Comparison of ENCODE assay signal across 8 mouse cellular contexts in genomic region chr17:17004632-17005265, GRCm38 (mm10). TPM values are rescaled to one million over a fixed set of nuclear protein-coding genes. Genes with fewer than 3 reads are reported as not detected.
DNase-seq lines count a peak whose midpoint lies in the region; ATAC-seq lines count a peak whose summit lies in the region.

No protein-coding gene starts in this region.

- DNase-seq in adipocyte (ENCODE audit: low spot score): peak; percentile 97
- DNase-seq in embryo, embryonic 10 days (ENCODE audit: low spot score): peak; percentile 90
- peak; percentile 69 for DNase-seq in gastrocnemius, postnatal 10 days
- DNase-seq in induced T-regulatory cell, adult 2 months (ENCODE audit: low read depth): peak; percentile 94
- peak; percentile 73 to 91 for DNase-seq in left cerebral cortex, adult 9 months (ENCODE audit: low spot score in 2 of 2)
- DNase-seq in right cerebral cortex, postnatal 14 days: peak; percentile 70
- DNase-seq in urinary bladder, postnatal 36 days (ENCODE audit: low spot score in 2 of 2): peak; percentile 83 to 87

- peak; percentile 100 for ATAC-seq in megakaryocyte progenitor cell, adult 5-6 weeks (replicated peaks; ENCODE audit: poor library complexity)

RNA-seq across cellular contexts. Expression of gene Zfp960, which starts 59.2 kb away (rescaled TPM):
- total RNA-seq in gastrocnemius, postnatal 10 days (2021): 1 to 10 TPM; 7.4 to 8.5 TPM
- 0.29 and 1.1 TPM in 2 replicates for total RNA-seq in megakaryocyte progenitor cell, adult 5-6 weeks (2015)
- 0.04 and 0.37 TPM in 2 replicates for total RNA-seq in megakaryocyte progenitor cell, adult 5-6 weeks (2017)

Comparison
In these comparisons a context has a peak if more than half of its experiments do, and no peak if none do; other contexts are left out.
1. Peak in every context shown above with its lines: DNase-seq and ATAC-seq.
2. RNA of gene Zfp960, which starts 59.2 kb away (total RNA-seq): 7.4 to 8.5 TPM in gastrocnemius, postnatal 10 days; 0.04 to 1.1 TPM in megakaryocyte progenitor cell, adult 5-6 weeks; every median in the first group is over 4 times any median in the second.